Mouse (Mus musculus) neutrophil, adult 65 days (primary cell): ENCODE results near the gene C2cd3. TPM values are rescaled to one million over a fixed set of nuclear protein-coding genes. Genes with fewer than 3 reads are reported as not detected.

Experiments used
- total RNA-seq: library from RNA; stranded (reverse); gene quantifications from 2 replicates; pipeline ENCODE4 v1.2.4, GENCODE M21; 2023

Gene C2cd3
- 18.4 and 19.2 TPM in 2 replicates for total RNA-seq

GRCm38 (mm10) chr7:100371495-100372451 is at the start of gene C2cd3, which contains the start of gene Ppme1:
C2cd3 (plus strand) TSS chr7:100372233.
Ppme1 (minus strand) TSS chr7:100372307.

GRCm38 (mm10) chr7:100472777-100473176 is 100.7 kb downstream of the C2cd3 start, which contains the start of gene Ucp3:
Ucp3 (plus strand) TSS chr7:100472990.

GRCm38 (mm10) chr7:100493117-100493483 is 121.1 kb downstream of the C2cd3 start, which contains the start of gene Ucp2:
Ucp2 (plus strand) TSS chr7:100493337.

GRCm38 (mm10) chr7:100514573-100514972 is 142.5 kb downstream of the C2cd3 start, which contains the start of gene Dnajb13:
Dnajb13 (minus strand) TSS chr7:100514960.

Other genes with a start within 250 kb of the C2cd3 start
- gene Lipt2, start 213.0 kb upstream of the C2cd3 start, total RNA-seq: 0.48 and 1.6 TPM in 2 replicates
- 9.4 and 11.0 TPM in 2 replicates for gene Kcne3, start 195.7 kb upstream of the C2cd3 start, total RNA-seq
- 4.8 and 6.3 TPM in 2 replicates for gene Pgm2l1, start 144.8 kb upstream of the C2cd3 start, total RNA-seq
- not detected in 2 replicates for gene P4ha3, start 86.7 kb upstream of the C2cd3 start, total RNA-seq
- gene Ppme1, start 74 bp downstream of the C2cd3 start, total RNA-seq: 24.7 and 37.3 TPM in 2 replicates
- gene Ucp3, start 100.8 kb downstream of the C2cd3 start, total RNA-seq: 0.19 and 0.25 TPM in 2 replicates
- gene Ucp2, start 121.1 kb downstream of the C2cd3 start, total RNA-seq: 1,209 and 1,318 TPM in 2 replicates
- gene Dnajb13, start 142.7 kb downstream of the C2cd3 start, total RNA-seq: not detected in 2 replicates
- gene Coa4, start 164.8 kb downstream of the C2cd3 start, total RNA-seq: 12.3 and 13.8 TPM in 2 replicates
- gene Rab6a, start 235.2 kb downstream of the C2cd3 start, total RNA-seq: 165 and 167 TPM in 2 replicates
- gene Mrpl48, start 236.1 kb downstream of the C2cd3 start, total RNA-seq: 25.0 and 33.5 TPM in 2 replicates